Mouse (Mus musculus): ENCODE measurements at regions not wholly inside any gene's neighbourhood (a gene's known extent, or its start where the extent isn't known, plus 50 kb on each side); places are given as distances from the start of the nearest gene placed in this dataset.

DNA sequence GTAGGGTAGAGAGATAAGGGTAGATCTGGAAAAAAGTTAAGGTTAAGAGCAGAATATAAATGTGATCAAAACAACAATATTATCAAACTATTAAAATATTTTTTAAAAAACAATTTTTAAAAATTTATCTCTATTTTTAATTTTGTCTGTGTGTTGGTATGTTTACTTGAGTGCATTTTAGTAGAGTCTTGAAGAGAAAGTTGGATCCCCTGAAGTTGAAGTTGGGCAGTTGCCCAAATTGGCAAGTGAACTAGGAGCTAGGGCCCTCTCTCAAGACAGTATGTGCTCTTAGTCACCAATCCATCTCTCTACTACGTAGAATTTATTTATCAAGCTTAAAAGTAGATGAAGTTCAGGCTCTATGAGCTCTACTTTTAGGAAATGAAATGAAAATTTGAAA, 59.9 kb downstream of the Adamts1 start:
- DNase-seq (ENCODE audit: low spot score): no peak

DNA sequence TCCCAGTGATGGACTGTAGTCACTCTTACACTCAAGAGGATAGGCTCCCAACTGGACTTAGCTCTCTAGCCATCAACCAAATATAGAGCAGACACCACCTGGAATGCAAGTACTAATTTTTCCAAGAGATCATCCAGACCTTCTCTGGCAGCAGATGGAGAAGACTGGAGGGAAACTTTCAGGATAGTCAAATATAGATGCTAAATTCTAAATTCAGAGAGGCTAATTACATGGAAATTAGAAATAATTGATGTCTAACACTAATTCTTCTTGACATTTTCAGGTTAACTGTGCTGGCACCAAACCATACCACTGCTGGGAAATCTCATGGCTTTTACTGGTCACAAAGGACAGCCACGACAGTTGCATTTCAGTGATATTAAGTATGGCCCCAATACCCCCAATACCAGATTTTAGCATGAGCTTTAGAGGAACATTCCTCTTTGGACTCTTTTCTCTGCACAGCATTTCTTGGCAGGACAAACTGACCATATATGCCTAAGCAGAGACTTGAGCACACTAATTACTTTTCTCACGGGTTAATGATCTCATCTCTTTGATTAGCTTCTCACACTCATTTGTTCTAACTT, 64.2 kb downstream of the Adamts1 start:
- no peak for DNase-seq (ENCODE audit: low spot score)

DNA sequence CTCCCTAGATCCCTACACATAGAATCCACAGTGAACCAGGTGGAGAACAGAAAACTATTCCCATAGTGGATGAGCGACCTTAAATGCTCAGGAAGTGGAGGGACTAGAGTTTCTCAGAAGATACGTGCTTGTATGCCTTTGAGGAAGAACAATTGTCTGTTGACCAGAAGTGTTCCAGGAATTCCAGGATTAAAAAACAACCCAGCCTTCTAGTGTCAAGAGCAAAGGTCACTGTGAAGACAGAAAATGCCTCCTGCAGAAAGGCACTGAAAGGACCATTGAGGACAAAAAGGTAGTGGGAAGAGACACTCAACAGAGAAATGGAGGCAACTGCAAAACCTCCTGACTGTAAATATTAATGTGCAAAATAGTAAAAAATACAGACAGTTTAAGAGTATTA, 74.9 kb downstream of the Adamts1 start:
- DNase-seq (ENCODE audit: low spot score): no peak

DNA sequence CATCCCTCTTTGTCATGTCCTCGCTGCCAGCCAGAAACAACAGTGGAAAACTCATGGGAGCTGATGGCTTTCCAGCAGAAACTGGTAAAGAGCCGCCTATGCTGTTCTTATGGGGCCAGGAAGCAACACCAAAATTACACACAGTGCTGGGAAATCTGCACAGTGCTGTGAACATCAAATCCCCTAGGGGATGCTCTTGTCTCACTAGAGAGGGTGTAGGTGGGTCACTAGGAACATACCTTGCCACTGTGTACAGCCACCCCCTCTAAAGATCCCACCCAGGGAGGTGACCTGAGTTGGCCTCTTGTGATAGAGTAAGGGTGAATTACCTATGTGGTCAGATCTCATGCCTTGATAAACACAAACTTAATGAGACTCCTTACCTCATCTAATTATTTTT, 80.9 kb downstream of the Adamts1 start:
- DNase-seq (ENCODE audit: low spot score): no peak

DNA sequence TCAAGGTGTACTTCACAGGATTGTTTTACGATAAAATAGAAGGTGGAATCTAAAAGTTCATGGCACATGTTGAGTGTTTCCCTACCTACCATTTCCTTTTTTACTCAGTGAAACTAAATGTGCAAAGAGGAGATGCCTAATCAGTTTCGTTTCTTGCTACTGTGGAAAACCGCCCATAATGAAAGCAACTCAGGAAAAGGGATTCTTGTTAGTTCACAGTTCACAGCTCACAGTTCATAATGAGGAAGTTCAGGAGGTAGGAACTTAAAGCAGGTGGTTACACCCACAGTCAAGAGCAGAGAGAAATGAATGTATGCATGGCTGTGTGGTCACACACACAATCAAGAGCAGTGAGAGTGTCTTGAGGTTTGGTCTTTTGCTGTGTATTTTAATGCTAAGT, 90.6 kb downstream of the Adamts1 start:
- DNase-seq (ENCODE audit: low spot score): no peak

DNA sequence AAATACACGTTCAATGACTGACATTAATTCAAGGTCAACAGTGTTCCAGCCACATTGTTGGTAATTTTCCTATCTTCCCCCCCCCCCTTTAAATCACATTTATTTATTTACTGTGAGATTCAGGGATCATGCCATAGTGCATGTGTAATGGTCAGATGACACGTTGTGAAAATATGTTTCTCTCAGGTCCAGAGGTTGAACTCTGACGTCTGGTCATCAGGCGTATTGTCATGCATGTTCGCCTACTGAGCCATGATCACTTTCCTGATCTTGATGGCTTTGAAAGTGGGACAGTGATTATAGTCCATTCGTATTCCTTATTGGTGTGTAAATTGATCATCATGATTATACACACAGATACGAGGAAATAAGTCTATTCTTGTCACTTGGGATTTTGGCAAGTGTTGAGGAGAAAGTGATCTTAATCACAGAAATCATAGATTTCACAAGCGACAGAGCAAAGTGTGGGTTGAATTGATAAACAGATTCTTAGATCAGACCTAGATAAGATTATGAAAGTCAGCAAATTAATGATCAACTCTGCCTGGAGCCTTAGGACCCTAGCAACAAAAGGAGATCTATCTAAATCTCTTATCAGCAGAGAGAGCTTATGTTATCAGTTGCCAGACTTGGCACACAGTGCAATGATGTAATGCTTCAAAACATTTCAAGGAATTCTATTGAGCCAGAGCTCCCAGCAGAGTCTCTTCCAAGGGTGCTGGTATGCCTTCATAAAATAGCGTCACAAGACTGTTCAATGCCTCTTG, 98.5 kb downstream of the Adamts1 start:
- DNase-seq (ENCODE audit: low spot score): no peak

DNA sequence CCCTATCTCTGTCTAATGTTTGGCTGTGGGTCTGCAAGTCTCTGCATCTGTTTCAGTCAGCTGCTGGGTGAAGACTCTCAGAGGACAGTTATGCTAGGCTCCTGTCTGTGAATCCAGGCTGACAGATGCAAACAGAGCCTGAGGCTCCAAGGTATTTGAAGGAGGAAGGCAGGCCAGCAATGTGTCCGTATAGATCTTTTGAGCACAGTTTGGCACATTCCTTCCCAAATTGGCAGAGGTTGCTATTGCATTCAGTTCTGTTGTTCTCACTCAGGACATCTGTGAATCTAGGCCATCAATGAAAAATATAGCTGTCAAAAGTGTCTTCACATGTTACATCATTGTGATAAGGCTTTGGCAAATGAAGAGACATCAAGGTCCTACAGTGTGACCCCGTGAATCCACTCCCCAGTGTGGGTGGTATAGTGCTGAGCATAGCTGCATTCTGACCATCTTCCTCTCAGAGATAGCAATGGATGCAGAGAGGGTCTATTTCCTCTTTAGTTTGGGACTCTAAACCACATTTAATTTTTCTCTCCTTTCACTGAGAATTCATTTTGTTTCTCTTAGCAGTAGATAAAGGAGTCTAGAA, 99.9 kb downstream of the Adamts1 start:
- DNase-seq (ENCODE audit: low spot score): no peak

DNA sequence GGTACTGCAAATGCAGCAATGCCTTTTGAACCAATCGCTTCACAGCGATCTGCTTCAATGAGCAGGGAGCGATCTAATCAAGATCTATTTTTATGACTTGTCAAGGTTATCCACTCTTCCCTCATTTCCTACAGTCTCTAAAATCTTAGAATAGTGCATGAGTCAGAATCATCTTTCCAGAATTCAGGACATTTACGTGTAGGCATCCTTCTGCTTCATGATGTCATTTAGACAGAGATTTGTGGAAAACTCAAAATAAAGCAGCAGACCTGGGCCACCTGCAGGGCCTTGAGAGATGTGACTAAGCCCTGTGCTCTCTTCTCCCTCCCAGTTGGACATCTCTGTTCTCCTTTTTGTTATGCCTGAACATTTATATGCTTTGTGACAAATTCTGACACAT, 103.6 kb downstream of the Adamts1 start:
- DNase-seq (ENCODE audit: low spot score): no peak

DNA sequence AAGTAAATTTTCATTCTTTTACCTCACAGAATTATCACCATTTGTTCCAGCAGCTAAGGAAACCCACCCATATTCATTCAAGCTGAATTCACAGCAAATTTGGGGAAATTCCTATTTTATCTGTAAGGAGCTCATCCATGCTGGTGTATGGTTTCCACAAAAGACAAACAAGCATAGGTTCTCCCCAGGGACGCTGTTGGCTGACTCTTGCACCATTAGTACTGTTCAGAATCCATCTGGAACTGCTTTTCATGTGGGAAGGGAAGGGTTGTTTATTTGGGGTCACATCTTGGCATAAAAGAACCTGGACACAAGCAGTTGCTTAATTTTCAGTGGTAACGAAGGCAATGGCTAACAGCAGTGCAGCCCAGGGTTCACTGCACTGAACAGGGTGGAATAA, 120.2 kb downstream of the Adamts1 start:
- no peak for DNase-seq (ENCODE audit: low spot score)

DNA sequence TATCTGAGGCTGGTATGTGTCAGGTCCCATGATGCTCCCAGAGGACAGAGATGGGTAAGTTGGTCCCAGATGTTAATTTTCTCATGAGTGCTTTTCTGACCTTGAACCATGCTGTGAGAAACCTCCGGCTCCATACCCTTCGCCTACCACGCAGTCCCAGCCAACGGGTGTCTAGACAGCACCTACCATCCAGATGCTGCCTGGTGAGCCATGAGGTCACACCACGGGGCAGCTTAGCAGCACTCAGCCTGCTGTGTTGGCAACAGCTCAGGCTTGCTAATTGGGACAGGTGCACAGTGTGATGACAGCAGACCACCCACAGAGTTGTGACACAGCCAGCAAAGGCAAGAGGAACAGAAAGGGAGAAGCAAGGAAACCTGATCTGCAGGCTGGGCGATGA, 122.6 kb downstream of the Adamts1 start:
- DNase-seq (ENCODE audit: low spot score): no peak

DNA sequence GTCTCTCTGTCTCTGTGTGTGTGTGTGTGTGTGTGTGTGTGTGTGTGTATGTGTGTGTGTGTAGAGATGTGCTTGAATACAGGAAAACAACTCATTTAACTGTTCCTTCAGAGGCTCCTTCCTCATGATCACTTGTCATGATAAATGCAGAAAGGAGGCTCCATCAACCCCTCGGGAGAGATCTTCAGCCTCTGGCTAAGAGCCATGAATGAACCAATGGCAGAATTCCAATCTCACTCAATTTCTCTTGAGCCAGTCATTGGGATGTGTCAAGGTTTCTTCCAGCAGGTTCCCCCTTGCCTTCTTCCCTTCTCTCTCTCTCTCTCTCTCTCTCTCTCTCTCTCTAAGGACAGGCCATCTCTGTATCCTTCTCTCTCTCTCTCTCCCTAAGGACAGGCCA, 124.1 kb downstream of the Adamts1 start:
- no peak for DNase-seq (ENCODE audit: low spot score)

DNA sequence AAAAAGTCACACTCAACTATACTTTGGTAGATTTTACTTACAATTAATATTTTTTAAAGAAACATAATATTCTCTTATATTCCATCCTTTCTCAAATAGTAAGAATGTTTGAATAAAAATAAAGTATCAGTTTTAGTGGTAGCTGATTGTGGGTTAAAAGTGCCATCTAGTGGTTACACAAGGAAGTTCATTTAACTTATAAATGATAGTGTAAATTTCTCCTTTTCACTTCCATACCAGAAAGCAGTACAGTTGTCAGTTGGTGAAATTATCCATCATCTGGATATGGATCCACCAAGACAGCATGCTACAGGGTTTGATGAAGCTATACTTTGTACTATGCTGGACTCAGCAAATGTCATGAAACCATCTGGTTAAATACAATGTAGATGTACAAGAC, 124.7 kb downstream of the Adamts1 start:
- no peak for DNase-seq (ENCODE audit: low spot score)

DNA sequence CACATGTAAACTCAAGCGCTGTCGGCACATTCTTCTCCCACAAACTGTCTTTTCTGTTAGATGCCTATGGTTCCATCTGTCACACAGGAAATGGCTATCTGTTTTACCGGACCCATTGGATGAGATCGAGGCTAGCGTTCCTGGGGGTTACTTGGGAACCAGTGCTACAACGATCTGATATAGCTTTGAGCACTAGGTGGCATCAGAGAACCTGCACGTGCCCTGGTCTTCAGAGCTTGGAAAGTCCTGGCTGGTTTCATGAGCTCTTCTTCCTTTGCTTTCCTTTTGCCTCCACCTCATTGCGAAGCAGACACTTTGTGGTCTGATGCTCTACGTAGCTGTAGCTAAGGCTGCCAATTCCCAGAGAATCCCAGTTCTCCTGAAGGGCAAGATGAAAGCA, 123.8 kb upstream of the Cyyr1 start:
- peak; percentile 25 for DNase-seq (ENCODE audit: low spot score)

DNA sequence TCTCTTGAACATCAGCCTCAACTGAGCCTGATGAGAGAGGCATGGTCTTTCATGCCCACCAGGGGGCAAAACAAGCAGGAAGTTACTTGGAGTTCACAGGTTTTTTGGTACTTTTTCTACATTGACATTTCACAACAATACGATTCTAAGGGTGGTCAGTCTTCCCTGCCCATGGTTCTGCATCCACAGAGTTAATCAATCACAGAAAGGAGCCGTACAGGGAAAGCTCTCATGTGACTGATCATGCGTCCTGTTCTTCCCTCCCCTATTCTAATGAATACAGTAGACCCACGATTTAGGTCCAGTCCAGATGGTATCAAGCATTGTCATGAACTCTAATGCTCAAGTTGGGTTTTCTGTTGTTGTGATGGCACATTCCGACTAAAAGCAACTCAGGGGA, 115.6 kb upstream of the Cyyr1 start:
- DNase-seq (ENCODE audit: low spot score): no peak

DNA sequence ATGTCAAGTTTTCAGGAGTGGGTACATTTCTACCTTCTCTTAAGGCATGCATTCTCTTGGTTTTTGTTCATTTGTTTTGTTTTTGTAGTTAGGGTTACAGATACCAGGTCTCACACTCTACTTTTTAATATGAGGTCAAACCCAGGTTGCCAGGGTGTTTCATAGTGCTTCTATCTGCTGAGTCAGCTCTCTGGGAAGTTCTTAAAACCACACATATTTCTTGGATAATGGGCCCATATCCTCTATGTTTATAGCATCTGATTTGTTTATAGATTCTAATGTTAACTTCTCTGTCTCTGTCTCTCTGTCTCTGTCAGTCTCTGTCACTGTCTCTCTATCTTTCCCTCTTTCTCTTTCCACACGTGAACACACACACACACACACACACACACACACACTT, 114.6 kb upstream of the Cyyr1 start:
- no peak for DNase-seq (ENCODE audit: low spot score)

DNA sequence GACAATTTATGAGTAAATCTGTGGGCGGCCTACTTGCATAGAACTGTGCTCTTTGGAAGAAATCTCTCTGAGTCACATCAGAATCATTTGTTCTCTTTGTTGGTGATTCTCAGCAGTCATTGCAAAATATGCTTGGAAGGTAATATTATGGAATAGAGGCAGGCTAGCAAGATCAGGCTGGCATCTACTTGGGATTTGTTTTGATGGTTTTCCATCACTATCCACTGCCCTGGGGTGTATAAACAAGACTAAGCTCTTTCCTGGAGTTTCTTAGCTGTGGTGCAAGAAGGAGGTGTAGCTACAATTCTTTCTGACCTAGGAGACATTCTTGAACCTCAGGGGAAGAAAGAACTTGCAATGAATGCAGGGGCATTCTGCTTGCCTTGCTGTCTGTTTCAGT, 96.3 kb upstream of the Cyyr1 start:
- no peak for DNase-seq (ENCODE audit: low spot score)

DNA sequence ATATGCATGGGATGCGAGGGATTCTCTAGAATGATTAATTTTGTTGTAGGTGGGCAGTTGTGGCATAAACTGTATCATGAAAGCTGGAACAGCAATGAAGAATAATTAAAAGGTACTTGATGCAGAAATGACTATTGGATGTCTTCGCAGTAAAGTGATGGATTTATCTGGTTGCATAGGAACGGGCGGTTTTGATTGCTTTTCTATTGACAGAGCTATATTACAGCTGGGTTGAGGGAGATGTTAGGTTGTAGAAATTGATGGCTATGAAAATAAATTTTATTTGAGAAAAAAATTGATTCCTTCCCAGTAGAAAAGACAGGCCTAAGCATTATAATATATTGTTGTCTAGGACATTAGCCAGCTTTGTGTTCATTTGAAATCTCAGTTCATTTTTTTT, 87.8 kb upstream of the Cyyr1 start:
- DNase-seq (ENCODE audit: low spot score): no peak

DNA sequence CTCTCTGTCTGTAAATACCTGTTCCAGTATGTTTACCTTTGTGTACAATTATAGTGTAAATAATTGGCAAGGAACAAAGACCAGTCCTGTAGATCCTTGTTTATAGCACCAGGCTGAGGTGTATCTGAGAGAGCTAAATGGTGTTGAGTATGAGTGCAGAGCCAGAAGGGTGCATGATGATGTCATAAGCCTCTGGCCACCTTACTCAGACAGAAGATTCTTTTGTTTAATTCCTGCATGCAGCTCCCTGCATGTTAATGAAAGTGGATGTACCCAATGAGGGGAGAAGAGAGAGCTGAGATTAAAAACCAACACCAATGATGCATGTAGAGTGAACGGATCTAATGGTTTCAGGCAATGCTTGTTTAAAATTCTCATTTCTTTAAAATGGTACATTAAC, 83.9 kb upstream of the Cyyr1 start:
- no peak for DNase-seq (ENCODE audit: low spot score)

DNA sequence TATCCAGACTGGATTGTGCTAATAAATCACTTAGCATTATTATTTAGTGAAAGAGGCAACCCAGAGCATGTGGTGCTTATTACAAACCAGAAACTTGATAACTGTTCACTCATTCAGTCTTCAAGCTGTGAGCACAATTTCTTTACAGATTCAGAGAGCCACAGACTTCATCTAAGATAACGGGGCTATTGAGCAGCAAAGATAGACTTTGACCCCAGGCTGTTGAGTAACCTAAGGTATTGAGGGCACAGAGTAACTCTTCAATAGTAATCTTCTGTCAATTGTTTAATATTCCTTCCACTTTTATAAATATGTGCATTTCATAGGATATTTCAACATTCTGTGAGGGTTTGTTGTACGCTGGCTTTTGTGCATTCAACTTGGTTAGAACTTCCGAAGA, 76.5 kb upstream of the Cyyr1 start:
- DNase-seq (ENCODE audit: low spot score): no peak

DNA sequence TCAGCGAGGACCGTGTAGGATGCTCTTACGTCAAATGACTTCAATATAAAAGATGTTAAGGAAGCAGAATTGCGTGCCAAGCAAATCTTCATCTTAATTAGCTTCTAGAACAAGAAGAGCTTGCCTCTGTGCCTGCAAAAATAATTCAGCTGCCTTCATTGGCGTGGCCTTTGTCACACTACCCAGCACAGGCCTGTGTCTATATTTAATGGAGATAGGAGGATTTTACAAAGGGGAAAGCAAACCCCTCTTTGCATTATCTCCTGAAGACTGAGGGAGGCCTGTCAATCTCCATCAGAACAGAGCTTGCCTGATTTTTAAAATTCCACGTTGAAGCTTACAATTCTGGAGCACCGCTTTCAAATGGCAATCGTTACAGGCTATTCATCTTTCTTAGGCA, 71.3 kb upstream of the Cyyr1 start:
- no peak for DNase-seq (ENCODE audit: low spot score)

DNA sequence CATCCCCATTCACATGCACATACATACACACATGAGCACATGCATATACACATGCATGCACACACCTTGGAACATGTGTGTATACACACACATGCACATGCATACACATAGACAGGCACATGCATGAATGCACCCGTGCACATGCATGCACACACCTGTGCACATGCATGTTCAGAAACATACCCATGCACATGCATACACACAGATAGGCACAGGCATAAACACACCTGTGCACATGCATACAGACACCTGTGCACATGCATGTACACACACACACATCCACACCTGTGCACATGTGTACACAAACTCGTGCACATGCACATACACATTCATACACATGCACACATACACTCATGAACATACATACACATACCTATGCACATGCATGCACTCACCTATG, 50.9 kb upstream of the Cyyr1 start:
- DNase-seq (ENCODE audit: low spot score): no peak
